Mouse (Mus musculus) brain, embryonic 14.5 days (tissue): ENCODE results near the gene Gm20817. TPM values are rescaled to one million over a fixed set of nuclear protein-coding genes. Genes with fewer than 3 reads are reported as not detected.
"Not testable (repeated sequence)": the region's sequence is repeated elsewhere in the genome, so short reads cannot be mapped to it uniquely, and the experiment has no call there.

Source experiments
- DNase-seq: peaks from one replicate; pipeline ENCODE4 v3.0.0-alpha.2; 2011; ENCODE audit warnings: low read depth
- polyA plus RNA-seq: library from polyadenylated mRNA; depleted of rRNA; stranded (reverse); fragments of >200 nt; gene quantifications from 2 replicates; pipeline ENCODE4 v1.2.3, GENCODE M21; 2012; rRNA removed

The Gm20817 gene
- polyA plus RNA-seq, result not detected in 2 replicates

- not testable (repeated sequence) for DNase-seq
Measured at GRCm38 (mm10) chrY:68832628-68833027, at the start of gene Gm20817. Gm20817 (minus strand) TSS chrY:68832728.
